Mouse (Mus musculus) limb, embryonic 10.5 days (tissue): ENCODE measurements around the gene Rbp3. TPM values are rescaled to one million over a fixed set of nuclear protein-coding genes. Genes with fewer than 3 reads are reported as not detected.

ENCODE experiments used
- DNase-seq: peaks from one replicate; pipeline ENCODE4 v3.0.0-alpha.2; 2017; ENCODE audit warnings: low spot score
- H3K27ac ChIP-seq: fragments of 300-500 bp; sonication (generic); 2 replicates; pipeline ENCODE4 v1.5.1; 2016; ENCODE audit warnings: mild to moderate bottlenecking
- H3K27me3 ChIP-seq: fragments of 300-500 bp; sonication (generic); 2 replicates; pipeline ENCODE4 v1.6.1; 2016; ENCODE audit warnings: low read depth, mild to moderate bottlenecking; ENCODE audit not compliant: poor library complexity, severe bottlenecking
- H3K36me3 ChIP-seq: fragments of 300-500 bp; sonication (generic); 2 replicates; pipeline ENCODE4 v1.6.1; 2016; ENCODE audit warnings: mild to moderate bottlenecking, moderate library complexity
- H3K4me1 ChIP-seq: fragments of 300-500 bp; sonication (generic); 2 replicates; pipeline ENCODE4 v1.6.1; 2016
- H3K4me3 ChIP-seq: fragments of 300-500 bp; sonication (generic); 2 replicates; pipeline ENCODE4 v1.5.1; 2016; ENCODE audit warnings: mild to moderate bottlenecking, moderate library complexity
- H3K9me3 ChIP-seq: fragments of 300-500 bp; sonication (generic); replicated peaks from 2 replicates; pipeline ENCODE4 v1.6.1; 2016; ENCODE audit warnings: mild to moderate bottlenecking
- WGBS: fragments of 180-500 bp; shearing (Covaris S2); methylation state at CpG from one replicate; pipeline ENCODE4 v1.1.7; 2016; 5-methylcytosine and 5-hydroxymethylcytosine counted together
- polyA plus RNA-seq: library from polyadenylated mRNA; unstranded; fragments of >200 nt; fragmentation: Nextera tagmentation; extraction: Ambion mirVana; gene quantifications from 2 replicates; pipeline ENCODE4 v1.2.1, GENCODE M21; 2016

The Rbp3 gene
- polyA plus RNA-seq, 1 experiment from 2014 or later, result not detected

GRCm38 (mm10) chr14:33942222-33942621 lies 11.6 kb upstream of the Rbp3 start:
- Histone ChIP-seq H3K27ac (no peak overlapping the region), H3K4me3 (no peak overlapping the region), H3K36me3 (no peaks in the 10 kb centered on the region), H3K9me3 (no peaks in the 10 kb centered on the region), H3K4me1 (peaks cover 5% of the 10 kb centered on the region; the same call in 1 of the 2 replicates), H3K27me3 (0 out of 2 replicates have a peak, but pooled peaks cover 13% of the 10 kb centered on the region)
- DNase-seq, result no peak
- WGBS, result 74% methylated on average over 5 of the region's 5 CpGs

DNA sequence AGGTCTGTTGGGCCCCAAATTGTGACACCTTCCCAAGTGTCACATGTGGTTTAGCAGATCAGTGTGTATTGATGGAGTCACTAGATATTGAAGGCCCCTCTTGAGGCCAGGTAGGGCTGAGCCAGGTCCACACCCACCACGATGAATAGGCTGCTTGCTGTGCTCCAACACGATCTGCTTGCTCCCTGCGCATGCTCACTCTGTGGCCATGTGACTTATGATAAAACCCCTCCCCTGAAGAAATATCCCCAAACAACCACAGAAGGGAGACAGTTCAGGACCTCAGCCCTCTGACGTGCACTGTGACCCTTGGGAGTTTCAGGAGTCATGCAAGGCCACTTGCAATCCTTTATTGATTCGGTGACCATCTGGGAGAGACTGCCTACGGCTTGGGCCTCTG lies 7.7 kb upstream of the Rbp3 start:
- H3K27me3 ChIP-seq, result 0 out of 2 replicates have a peak, but pooled peaks cover 2% of the 10 kb centered on the region
- no peak for DNase-seq
- no peaks in the 10 kb centered on the region for H3K4me1 ChIP-seq
- H3K27ac ChIP-seq, result no peak overlapping the region
- no peaks in the 10 kb centered on the region for H3K36me3 ChIP-seq
- WGBS, result 82% methylated on average over 6 of the region's 6 CpGs
- no peaks in the 10 kb centered on the region for H3K9me3 ChIP-seq
- H3K4me3 ChIP-seq, result no peak overlapping the region

GRCm38 (mm10) chr14:33952233-33952981 lies 1.4 kb upstream of the Rbp3 start:
- Histone ChIP-seq H3K27me3 (no peaks in the 10 kb centered on the region), H3K27ac (no peak overlapping the region), H3K4me3 (no peak overlapping the region), H3K9me3 (no peaks in the 10 kb centered on the region), H3K4me1 (no peaks in the 10 kb centered on the region), H3K36me3 (no peaks in the 10 kb centered on the region)
- DNase-seq, result no peak
- 58% methylated on average over 6 of the region's 6 CpGs for WGBS

GRCm38 (mm10) chr14:33956055-33956454 lies 2.3 kb downstream of the Rbp3 start:
- DNase-seq, result no peak
- Histone ChIP-seq H3K27ac (no peak overlapping the region), H3K36me3 (no peaks in the 10 kb centered on the region), H3K4me3 (no peak overlapping the region), H3K4me1 (no peaks in the 10 kb centered on the region), H3K27me3 (0 out of 2 replicates have a peak, but pooled peaks cover 2% of the 10 kb centered on the region), H3K9me3 (no peaks in the 10 kb centered on the region)
- WGBS, result 71% methylated on average over 13 of the region's 13 CpGs

DNA sequence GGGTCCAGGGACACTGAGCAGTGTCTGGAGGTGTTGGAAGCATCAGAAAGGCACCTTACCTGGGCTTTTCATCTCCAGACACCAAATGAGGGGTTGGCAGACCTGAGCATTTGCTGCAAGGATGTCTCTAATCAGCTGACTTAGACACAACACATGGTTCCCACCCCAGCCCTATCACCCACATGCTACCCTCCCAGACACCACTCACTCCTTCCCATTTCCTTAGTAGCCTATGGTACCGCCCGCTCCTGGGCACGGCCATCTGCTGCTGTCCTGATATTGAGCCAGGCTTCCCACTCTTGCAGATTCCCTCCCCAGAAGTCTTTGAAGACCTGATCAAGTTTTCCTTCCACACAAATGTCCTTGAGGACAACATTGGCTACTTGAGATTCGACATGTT lies 4.4 kb downstream of the Rbp3 start:
- Histone ChIP-seq H3K27ac (no peak overlapping the region), H3K4me1 (no peaks in the 10 kb centered on the region), H3K9me3 (no peaks in the 10 kb centered on the region), H3K4me3 (no peak overlapping the region), H3K36me3 (no peaks in the 10 kb centered on the region), H3K27me3 (0 out of 2 replicates have a peak, but pooled peaks cover 2% of the 10 kb centered on the region)
- 89% methylated on average over 4 of the region's 4 CpGs for WGBS
- DNase-seq, result no peak

DNA sequence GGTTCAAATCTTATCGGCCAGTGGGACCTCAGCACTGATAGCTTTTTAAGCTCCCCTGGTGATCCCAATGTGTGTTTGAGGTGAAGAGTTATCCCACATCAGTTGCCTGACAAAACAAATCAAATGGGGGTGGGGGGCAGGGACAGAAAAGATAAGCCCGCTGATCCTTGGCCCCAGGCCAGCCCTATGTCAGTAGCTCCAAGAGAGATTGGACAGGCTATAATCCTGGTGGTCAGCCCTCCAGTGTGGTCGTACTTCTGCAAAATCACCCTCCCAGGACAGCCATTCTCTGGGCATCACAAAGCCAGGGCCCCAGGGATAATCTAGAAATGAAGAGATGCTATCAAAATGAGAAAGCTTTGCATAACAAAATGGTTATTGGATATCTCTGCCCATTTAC lies 5.0 kb downstream of the Rbp3 start:
- no peak for DNase-seq
- Histone ChIP-seq H3K9me3 (no peaks in the 10 kb centered on the region), H3K4me3 (no peak overlapping the region), H3K4me1 (no peaks in the 10 kb centered on the region), H3K36me3 (no peaks in the 10 kb centered on the region), H3K27me3 (0 out of 2 replicates have a peak, but pooled peaks cover 2% of the 10 kb centered on the region), H3K27ac (no peak overlapping the region)
- 74% methylated on average over 3 of the region's 3 CpGs for WGBS

DNA sequence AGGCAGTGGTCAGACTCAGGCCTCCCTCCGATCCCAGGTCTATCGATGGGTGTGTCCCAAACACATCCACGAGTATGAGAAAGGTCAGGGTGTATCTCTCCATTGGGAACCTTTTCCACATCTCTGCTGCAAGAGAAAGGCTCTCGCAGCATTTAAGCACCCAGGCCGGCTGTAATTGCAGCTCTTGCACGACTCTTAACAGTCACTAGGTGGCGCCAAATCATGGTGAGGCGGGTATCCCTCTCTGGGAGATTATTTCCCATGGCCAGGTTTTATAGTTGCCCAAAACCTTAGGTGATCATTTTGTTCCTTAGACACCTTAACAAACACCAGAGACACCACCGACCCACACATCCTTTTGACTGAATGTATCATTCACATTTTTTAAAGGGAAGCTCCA lies 5.5 kb downstream of the Rbp3 start:
- Histone ChIP-seq H3K27me3 (0 out of 2 replicates have a peak, but pooled peaks cover 2% of the 10 kb centered on the region), H3K4me1 (no peaks in the 10 kb centered on the region), H3K36me3 (no peaks in the 10 kb centered on the region), H3K9me3 (no peaks in the 10 kb centered on the region), H3K4me3 (no peak overlapping the region), H3K27ac (no peak overlapping the region)
- DNase-seq, result peak; percentile 57
- 14% methylated on average over 9 of the region's 9 CpGs for WGBS

GRCm38 (mm10) chr14:33965675-33966074 lies 11.9 kb downstream of the Rbp3 start:
- Histone ChIP-seq H3K36me3 (no peaks in the 10 kb centered on the region), H3K27me3 (no peaks in the 10 kb centered on the region), H3K4me3 (no peak overlapping the region), H3K4me1 (no peaks in the 10 kb centered on the region), H3K27ac (no peak overlapping the region), H3K9me3 (no peaks in the 10 kb centered on the region)
- no peak for DNase-seq
- WGBS, result 61% methylated on average over 7 of the region's 7 CpGs

DNA sequence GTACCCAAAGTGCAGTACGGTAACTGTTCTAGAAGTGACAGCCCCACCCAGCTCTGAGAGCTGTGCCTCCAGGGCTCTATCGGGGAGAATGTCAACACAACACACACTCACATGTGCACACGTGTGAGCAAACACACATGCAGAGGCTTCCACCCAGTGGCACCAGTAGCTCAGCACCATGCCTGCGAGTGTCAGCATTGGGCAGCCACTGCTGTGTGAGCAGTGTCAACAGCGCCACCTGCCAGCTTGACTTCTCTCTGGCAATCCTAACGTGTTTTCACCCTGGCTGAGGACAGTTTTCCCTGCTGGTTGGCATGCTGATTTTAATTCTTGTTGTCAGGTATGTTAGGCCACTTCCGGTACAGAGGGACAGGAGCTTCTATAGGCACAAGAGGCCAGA lies 18.9 kb downstream of the Rbp3 start:
- WGBS, result 46% methylated on average over 7 of the region's 7 CpGs
- peak; percentile 37 for DNase-seq
- H3K4me1 ChIP-seq, result peaks cover under 1% of the 10 kb centered on the region; the same call in 1 of the 2 replicates

GRCm38 (mm10) chr14:33974752-33975151 lies 20.9 kb downstream of the Rbp3 start:
- no peaks in the 10 kb centered on the region for H3K36me3 ChIP-seq

More for the DNA sequence above, 18.9 kb downstream of the Rbp3 start:
- Histone ChIP-seq H3K36me3 (no peaks in the 10 kb centered on the region), H3K9me3 (no peaks in the 10 kb centered on the region), H3K27me3 (peaks cover 18% of the 10 kb centered on the region; the same call in 1 of the 2 replicates), H3K27ac (no peak overlapping the region), H3K4me3 (no peak overlapping the region)

DNA sequence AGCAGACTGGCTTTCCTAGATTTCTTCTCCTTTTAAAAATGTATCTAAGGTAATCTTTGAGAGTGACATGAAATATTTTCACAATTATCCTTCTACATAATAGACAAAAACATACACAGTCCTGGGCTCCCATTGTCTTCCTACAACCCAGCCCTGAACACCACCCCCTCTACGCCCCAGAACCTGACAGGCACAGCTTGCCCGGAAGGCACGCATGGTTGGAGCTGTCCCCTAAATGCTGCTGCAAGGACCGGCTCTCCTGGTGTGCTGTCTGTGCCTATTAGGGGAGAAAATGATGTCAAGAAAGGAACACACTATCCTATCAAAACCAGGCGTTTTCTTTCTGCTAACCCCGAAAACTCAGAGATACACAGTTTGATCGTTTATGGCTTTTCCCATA lies 23.9 kb downstream of the Rbp3 start:
- H3K9me3 ChIP-seq, result no peaks in the 10 kb centered on the region
- peaks cover 13% of the 10 kb centered on the region for H3K4me1 ChIP-seq
- peaks cover 37% of the 10 kb centered on the region for H3K27me3 ChIP-seq
- no peaks in the 10 kb centered on the region for H3K36me3 ChIP-seq
- no peak overlapping the region for H3K4me3 ChIP-seq
- WGBS, result 46% methylated on average over 7 of the region's 7 CpGs
- no peak for DNase-seq
- no peak overlapping the region for H3K27ac ChIP-seq

More at GRCm38 (mm10) chr14:33974752-33975151, 20.9 kb downstream of the Rbp3 start:
- Histone ChIP-seq H3K9me3 (no peaks in the 10 kb centered on the region), H3K27ac (no peak overlapping the region), H3K4me1 (peaks cover 13% of the 10 kb centered on the region), H3K4me3 (no peak overlapping the region), H3K27me3 (peaks cover 37% of the 10 kb centered on the region)
- no peak for DNase-seq
- 83% methylated on average over 5 of the region's 5 CpGs for WGBS

DNA sequence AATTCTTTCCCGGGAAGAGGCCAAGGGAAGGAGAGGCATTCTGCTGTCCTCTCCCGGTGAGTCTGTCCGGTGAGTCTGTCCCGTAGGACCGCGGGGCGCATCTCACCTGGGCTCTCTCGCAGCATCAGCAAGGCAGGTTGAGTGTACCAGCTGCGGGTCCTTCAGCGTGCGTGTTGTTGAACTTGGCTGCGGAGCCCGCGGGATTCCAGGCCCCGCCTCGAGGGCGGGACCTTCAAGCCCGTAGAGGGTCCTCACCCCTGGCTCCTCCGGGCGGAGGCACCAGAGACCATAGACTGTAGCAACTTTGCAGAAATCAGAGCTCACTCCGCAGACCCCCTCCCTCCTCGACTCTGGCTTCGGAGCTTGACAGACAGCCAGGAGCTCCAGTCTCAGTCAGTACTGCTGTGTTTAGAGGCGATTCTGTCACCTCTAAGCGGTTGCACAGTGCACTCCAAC lies 24.8 kb downstream of the Rbp3 start, which contains the start of gene Zfp488:
TSS of gene Zfp488 (minus strand) at position 161 of the 456 bp plus-strand sequence.
- peak; percentile 60 for DNase-seq
- H3K4me1 ChIP-seq, result peaks cover 13% of the 10 kb centered on the region
- no peaks in the 10 kb centered on the region for H3K36me3 ChIP-seq
- H3K27ac ChIP-seq, result no peak within 1 kb of the TSS
- H3K4me3 ChIP-seq, result peak within 1 kb of the TSS; percentile 54
- WGBS, result 3% methylated on average over 25 of the region's 25 CpGs
- no peaks in the 10 kb centered on the region for H3K9me3 ChIP-seq
- H3K27me3 ChIP-seq, result peaks cover 37% of the 10 kb centered on the region

- DNase-seq, result no peak
- Histone ChIP-seq H3K27me3 (0 out of 2 replicates have a peak, but pooled peaks cover 4% of the 10 kb centered on the region), H3K4me1 (no peaks in the 10 kb centered on the region), H3K36me3 (no peaks in the 10 kb centered on the region), H3K27ac (no peak overlapping the region), H3K9me3 (no peaks in the 10 kb centered on the region), H3K4me3 (no peak overlapping the region)
- WGBS, result 71% methylated on average over 3 of the region's 3 CpGs
Observed at GRCm38 (mm10) chr14:33989201-33989600, 35.4 kb downstream of the Rbp3 start.
